Mouse (Mus musculus): ENCODE measurements around the gene Tcp11l2. TPM values are rescaled to one million over a fixed set of nuclear protein-coding genes. Genes with fewer than 3 reads are reported as not detected.

Gene Tcp11l2
- polyA plus RNA-seq, 1 experiment from 2014 or later = 39.5 TPM

DNA sequence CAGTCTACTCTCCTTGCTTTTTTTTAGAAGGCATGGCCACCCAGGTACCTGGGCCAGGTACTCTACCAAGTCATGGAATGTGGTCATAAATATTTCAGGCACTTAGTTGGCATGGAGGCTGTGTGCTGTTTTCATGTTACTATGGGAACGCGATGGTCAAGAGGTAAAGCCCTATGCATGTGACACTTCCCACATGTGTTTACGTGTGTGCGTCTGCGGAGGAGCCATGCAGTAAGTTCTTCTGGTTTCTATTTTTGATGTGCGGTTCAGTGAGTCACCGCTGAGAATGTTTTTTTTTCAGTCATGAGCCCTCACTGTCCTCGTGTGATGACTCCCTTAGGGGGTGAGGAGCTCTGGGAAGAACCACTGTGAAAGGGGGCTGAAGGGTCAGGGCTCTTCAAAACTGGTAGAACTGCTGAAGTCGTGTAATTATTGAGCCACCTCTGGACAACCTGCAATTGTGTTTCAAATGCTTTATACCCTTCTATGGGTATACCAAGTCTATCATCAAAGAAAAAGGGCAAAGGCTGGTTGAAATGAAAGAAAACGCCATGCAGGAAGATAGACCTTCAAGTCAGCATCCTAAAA is 5.3 kb upstream of the Tcp11l2 start:
- no peaks in the 10 kb centered on the region for H3K4me1 ChIP-seq (ENCODE audit: control insufficient read depth, insufficient read depth, low read length)
- H3K9ac ChIP-seq (ENCODE audit: low read length) = no peak overlapping the region
- H3K27me3 ChIP-seq (ENCODE audit: control insufficient read depth, insufficient read depth, low read length) = no peaks in the 10 kb centered on the region
- H3K36me3 ChIP-seq (ENCODE audit: control insufficient read depth, insufficient read depth) = no peaks in the 10 kb centered on the region
- H3K27ac ChIP-seq (ENCODE audit: low read length) = no peak overlapping the region
- 65% methylated on average over 10 of the region's 10 CpGs for WGBS
- H3K4me2 ChIP-seq (ENCODE audit: low read depth, low read length) = no peak overlapping the region
- ATAC-seq (replicated peaks; ENCODE audit: extremely low read depth, insufficient read depth, low FRiP score) = no peak
- no peak overlapping the region for H3K4me3 ChIP-seq (ENCODE audit: low read length)
- H3K9me3 ChIP-seq (replicated peaks; ENCODE audit: control insufficient read depth, low read length) = 0 out of 2 replicates have a peak, but pooled peaks cover 2% of the 10 kb centered on the region

DNA sequence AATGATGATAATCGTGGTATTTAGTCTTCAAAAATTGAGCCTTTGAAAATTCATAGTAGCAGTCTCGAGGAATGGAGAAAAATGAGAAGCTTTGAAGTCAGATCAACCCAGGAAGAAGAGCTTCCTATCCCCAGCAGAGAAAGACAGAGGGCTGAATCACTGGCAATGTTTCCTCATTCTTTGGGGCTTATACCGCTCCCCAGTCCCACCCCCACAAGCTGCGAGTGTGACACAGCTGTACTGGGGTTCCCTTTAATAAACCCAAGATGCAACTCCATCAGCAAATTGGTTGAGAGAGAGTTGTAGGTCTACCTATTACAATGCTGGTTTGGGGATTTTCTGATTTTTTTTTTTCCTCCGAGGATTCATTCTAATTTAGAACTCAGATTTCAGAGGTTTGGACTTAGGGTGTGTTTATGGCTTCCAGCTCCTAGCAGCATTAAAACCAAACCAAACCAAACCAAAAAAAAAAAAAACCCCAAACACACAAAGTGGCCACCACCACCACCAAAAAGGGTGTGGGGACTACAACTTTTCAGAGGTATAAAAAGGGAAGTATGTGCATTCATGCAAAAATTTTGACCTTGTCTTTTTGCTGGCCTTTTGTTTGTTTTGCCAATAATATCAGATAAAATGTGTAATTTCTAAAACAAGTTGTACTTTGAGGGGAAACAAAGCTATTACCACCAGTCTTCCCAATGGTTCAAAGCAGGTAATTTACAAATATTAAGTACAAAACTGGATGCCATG is 2.6 kb upstream of the Tcp11l2 start:
- no peak overlapping the region for H3K9ac ChIP-seq (ENCODE audit: low read length)
- no peak overlapping the region for H3K4me3 ChIP-seq (ENCODE audit: low read length)
- no peak for ATAC-seq (replicated peaks; ENCODE audit: extremely low read depth, insufficient read depth, low FRiP score)
- no peaks in the 10 kb centered on the region for H3K27me3 ChIP-seq (ENCODE audit: control insufficient read depth, insufficient read depth, low read length)
- H3K4me1 ChIP-seq (ENCODE audit: control insufficient read depth, insufficient read depth, low read length) = peaks cover 14% of the 10 kb centered on the region
- H3K36me3 ChIP-seq (ENCODE audit: control insufficient read depth, insufficient read depth) = no peaks in the 10 kb centered on the region
- H3K9me3 ChIP-seq (replicated peaks; ENCODE audit: control insufficient read depth, low read length) = 0 out of 2 replicates have a peak, but pooled peaks cover 2% of the 10 kb centered on the region
- H3K27ac ChIP-seq (ENCODE audit: low read length) = no peak overlapping the region
- no peak overlapping the region for H3K4me2 ChIP-seq (ENCODE audit: low read depth, low read length)
- 53% methylated on average over 5 of the region's 5 CpGs for WGBS

DNA sequence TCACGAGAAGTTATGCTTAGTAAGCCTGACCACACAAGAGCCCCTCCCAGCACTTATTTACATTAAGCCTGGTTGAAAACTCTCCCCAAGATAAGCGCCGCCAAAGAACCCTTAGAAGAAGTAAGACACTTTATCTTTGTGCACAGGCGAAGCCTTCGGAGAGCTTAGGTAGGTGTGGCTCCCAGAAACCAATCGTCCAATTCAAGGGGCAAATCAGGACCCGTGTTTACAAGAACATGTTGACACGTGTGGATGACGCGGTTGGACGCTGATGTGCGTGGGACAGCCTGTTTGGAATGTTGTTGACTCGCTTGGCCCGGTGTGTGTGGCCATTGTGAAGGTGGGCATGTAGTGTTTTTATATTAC is 414 bp upstream of the Tcp11l2 start:
- WGBS = under 1% methylated on average over 14 of the region's 14 CpGs
- Histone ChIP-seq H3K9ac (ENCODE audit: low read length) (peak overlapping the region; percentile 35), H3K4me1 (ENCODE audit: control insufficient read depth, insufficient read depth, low read length) (peaks cover 19% of the 10 kb centered on the region), H3K9me3 (replicated peaks; ENCODE audit: control insufficient read depth, low read length) (no peaks in the 10 kb centered on the region), H3K27ac (ENCODE audit: low read length) (peak overlapping the region; percentile 40; the same call in 1 of the 2 replicates), H3K36me3 (ENCODE audit: control insufficient read depth, insufficient read depth) (no peaks in the 10 kb centered on the region), H3K27me3 (ENCODE audit: control insufficient read depth, insufficient read depth, low read length) (no peaks in the 10 kb centered on the region), H3K4me3 (ENCODE audit: low read length) (peak overlapping the region; percentile 92), H3K4me2 (ENCODE audit: low read depth, low read length) (peak overlapping the region; percentile 95)
- peak; percentile 66 for ATAC-seq (replicated peaks; ENCODE audit: extremely low read depth, insufficient read depth, low FRiP score)

DNA sequence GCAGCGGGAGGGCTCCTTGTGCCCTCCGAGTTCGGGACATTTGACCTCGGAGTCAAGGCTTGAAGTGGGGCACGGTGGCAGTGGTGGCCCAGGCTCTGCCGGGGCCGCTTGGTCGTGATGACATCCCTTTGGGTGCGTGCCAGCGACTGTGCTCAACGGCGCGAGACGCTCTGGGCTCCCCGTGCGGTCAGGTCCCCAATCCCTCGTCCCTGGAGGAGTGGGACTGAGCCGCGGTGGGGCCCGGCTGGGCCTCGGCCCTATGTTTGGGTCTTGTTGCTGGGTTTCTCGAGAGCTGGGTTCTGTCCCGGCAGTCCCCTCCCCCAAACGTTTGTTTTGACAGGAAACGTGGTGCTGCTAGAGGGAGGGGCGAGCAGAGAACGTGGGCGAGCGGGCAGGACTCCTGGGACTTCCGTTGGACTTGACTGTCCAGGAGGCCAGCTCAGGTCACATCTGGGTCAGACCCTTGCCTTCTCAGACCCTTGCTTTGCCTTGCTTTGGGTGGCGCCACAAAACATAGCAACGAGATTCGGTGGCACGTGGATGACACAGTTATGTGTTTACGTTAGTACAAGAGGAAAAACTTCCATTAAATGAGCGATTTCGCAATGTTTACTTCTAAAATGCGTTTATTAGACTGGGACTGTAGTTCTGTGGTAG is 773 bp downstream of the Tcp11l2 start:
- Histone ChIP-seq H3K4me3 (ENCODE audit: low read length) (peak overlapping the region; percentile 92), H3K9ac (ENCODE audit: low read length) (peak overlapping the region; percentile 84), H3K4me1 (ENCODE audit: control insufficient read depth, insufficient read depth, low read length) (peaks cover 31% of the 10 kb centered on the region), H3K27ac (ENCODE audit: low read length) (peak overlapping the region; percentile 91), H3K9me3 (replicated peaks; ENCODE audit: control insufficient read depth, low read length) (no peaks in the 10 kb centered on the region), H3K27me3 (ENCODE audit: control insufficient read depth, insufficient read depth, low read length) (no peaks in the 10 kb centered on the region), H3K36me3 (ENCODE audit: control insufficient read depth, insufficient read depth) (no peaks in the 10 kb centered on the region), H3K4me2 (ENCODE audit: low read depth, low read length) (peak overlapping the region; percentile 95)
- ATAC-seq (replicated peaks; ENCODE audit: extremely low read depth, insufficient read depth, low FRiP score) = peak; percentile 59
- WGBS = 2% methylated on average over 38 of the region's 38 CpGs

DNA sequence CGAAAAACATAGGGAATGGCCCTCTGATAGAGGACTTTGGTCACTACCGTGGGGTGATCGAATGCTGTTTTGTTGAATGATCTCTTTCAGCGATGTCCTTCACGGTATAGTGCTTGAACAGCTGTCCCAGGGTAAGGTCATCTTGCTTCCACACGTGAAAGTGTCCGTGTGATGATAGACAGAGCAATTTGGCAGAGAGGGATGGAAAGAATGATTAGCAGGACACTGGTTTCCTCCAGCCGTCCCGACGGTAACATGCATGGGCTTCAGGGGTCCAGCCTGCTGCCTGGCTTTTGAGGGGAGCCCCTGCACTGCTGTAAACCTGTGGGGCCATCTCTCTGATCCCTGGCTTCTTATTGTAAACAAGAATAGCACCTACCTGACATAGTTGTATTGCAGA is 2.3 kb downstream of the Tcp11l2 start:
- Histone ChIP-seq H3K4me3 (ENCODE audit: low read length) (no peak overlapping the region), H3K27me3 (ENCODE audit: control insufficient read depth, insufficient read depth, low read length) (no peaks in the 10 kb centered on the region), H3K27ac (ENCODE audit: low read length) (no peak overlapping the region), H3K4me2 (ENCODE audit: low read depth, low read length) (peak overlapping the region; percentile 95; the same call in 1 of the 2 replicates), H3K9ac (ENCODE audit: low read length) (no peak overlapping the region), H3K9me3 (replicated peaks; ENCODE audit: control insufficient read depth, low read length) (no peaks in the 10 kb centered on the region), H3K4me1 (ENCODE audit: control insufficient read depth, insufficient read depth, low read length) (peaks cover 36% of the 10 kb centered on the region), H3K36me3 (ENCODE audit: control insufficient read depth, insufficient read depth) (no peaks in the 10 kb centered on the region)
- ATAC-seq (replicated peaks; ENCODE audit: extremely low read depth, insufficient read depth, low FRiP score) = no peak
- WGBS = 54% methylated on average over 10 of the region's 10 CpGs

DNA sequence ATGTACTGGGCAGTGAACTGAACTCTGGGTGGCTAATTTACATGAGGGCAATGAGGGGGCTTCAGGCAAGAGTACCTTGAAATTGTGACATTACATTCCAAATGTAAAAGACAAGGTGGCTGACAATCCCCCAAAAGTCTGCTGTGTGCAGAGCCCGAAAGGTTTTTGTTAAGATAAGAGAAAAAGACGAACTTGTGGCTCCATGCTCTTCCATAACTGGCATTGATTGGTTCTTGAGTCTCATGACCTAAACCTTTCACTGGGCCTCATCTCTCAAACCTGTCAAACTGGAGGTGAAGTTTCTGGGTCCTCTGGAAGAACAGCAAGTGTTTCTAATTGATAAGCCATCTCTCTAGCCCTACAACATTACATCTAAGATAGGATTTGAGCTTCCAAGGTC is 3.1 kb downstream of the Tcp11l2 start:
- WGBS = 64% methylated on average over 2 of the region's 2 CpGs
- H3K4me3 ChIP-seq (ENCODE audit: low read length) = no peak overlapping the region

DNA sequence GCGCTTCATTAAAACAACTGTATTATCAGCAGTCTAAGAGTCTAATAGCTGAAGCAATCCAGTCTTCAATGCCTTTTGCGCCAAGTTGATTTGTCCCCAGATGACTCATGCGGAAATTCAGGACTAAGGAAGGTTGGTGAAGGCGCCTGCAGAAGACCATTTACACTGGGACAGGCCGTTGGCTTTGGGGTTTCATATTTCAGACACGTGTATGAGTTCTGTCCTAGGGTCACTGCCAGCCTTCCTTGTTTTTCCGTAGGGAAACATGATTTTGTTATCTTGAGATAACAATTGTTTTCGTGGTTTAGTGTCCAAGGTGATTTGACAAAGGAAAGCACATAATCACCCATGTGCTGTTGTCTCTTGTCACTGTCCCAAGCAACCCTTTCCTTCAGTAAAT is 4.8 kb downstream of the Tcp11l2 start:
- H3K27ac ChIP-seq (ENCODE audit: low read length) = no peak overlapping the region
- no peak overlapping the region for H3K9ac ChIP-seq (ENCODE audit: low read length)
- H3K4me1 ChIP-seq (ENCODE audit: control insufficient read depth, insufficient read depth, low read length) = peaks cover 46% of the 10 kb centered on the region
- H3K4me2 ChIP-seq (ENCODE audit: low read depth, low read length) = no peak overlapping the region
- H3K27me3 ChIP-seq (ENCODE audit: control insufficient read depth, insufficient read depth, low read length) = no peaks in the 10 kb centered on the region
- H3K36me3 ChIP-seq (ENCODE audit: control insufficient read depth, insufficient read depth) = no peaks in the 10 kb centered on the region
- no peaks in the 10 kb centered on the region for H3K9me3 ChIP-seq (replicated peaks; ENCODE audit: control insufficient read depth, low read length)
- WGBS = 32% methylated on average over 8 of the region's 8 CpGs
- no peak for ATAC-seq (replicated peaks; ENCODE audit: extremely low read depth, insufficient read depth, low FRiP score)
- H3K4me3 ChIP-seq (ENCODE audit: low read length) = no peak overlapping the region

More for the DNA sequence above, 3.1 kb downstream of the Tcp11l2 start:
- no peaks in the 10 kb centered on the region for H3K9me3 ChIP-seq (replicated peaks; ENCODE audit: control insufficient read depth, low read length)
- no peak overlapping the region for H3K27ac ChIP-seq (ENCODE audit: low read length)
- no peak overlapping the region for H3K9ac ChIP-seq (ENCODE audit: low read length)
- H3K27me3 ChIP-seq (ENCODE audit: control insufficient read depth, insufficient read depth, low read length) = no peaks in the 10 kb centered on the region
- ATAC-seq (replicated peaks; ENCODE audit: extremely low read depth, insufficient read depth, low FRiP score) = no peak
- H3K36me3 ChIP-seq (ENCODE audit: control insufficient read depth, insufficient read depth) = no peaks in the 10 kb centered on the region
- H3K4me2 ChIP-seq (ENCODE audit: low read depth, low read length) = no peak overlapping the region
- peaks cover 37% of the 10 kb centered on the region for H3K4me1 ChIP-seq (ENCODE audit: control insufficient read depth, insufficient read depth, low read length)

DNA sequence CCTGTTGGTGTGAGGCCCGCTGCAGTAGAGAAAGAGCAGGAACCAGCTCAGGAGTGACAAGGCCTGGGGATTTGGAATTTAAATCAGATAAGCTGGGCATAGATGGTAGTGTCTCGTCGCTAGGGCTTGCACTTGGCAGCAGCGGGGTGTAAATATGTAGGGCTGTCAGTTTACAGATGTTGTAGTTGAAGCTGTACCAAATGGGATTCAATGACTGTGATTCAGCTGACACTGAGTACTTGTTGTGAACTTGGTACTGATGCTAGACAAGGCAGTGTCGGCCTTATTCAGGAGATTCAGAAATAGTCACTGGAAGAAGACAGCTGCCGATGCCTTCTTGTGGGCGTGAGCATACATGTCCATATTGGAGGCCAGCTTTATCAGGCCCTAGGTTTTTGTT is 5.8 kb downstream of the Tcp11l2 start:
- Histone ChIP-seq H3K36me3 (ENCODE audit: control insufficient read depth, insufficient read depth) (no peaks in the 10 kb centered on the region), H3K4me3 (ENCODE audit: low read length) (no peak overlapping the region), H3K27ac (ENCODE audit: low read length) (peak overlapping the region; percentile 52; the same call in 1 of the 2 replicates), H3K9ac (ENCODE audit: low read length) (no peak overlapping the region), H3K9me3 (replicated peaks; ENCODE audit: control insufficient read depth, low read length) (no peaks in the 10 kb centered on the region), H3K4me1 (ENCODE audit: control insufficient read depth, insufficient read depth, low read length) (peaks cover 46% of the 10 kb centered on the region), H3K27me3 (ENCODE audit: control insufficient read depth, insufficient read depth, low read length) (no peaks in the 10 kb centered on the region), H3K4me2 (ENCODE audit: low read depth, low read length) (no peak overlapping the region)
- WGBS = 49% methylated on average over 7 of the region's 7 CpGs
- ATAC-seq (replicated peaks; ENCODE audit: extremely low read depth, insufficient read depth, low FRiP score) = no peak
